Mouse (Mus musculus) CD4-positive, CD25-positive, alpha-beta regulatory T cell, adult 9 weeks (primary cell): ENCODE results near the gene B3gnt3. TPM values are rescaled to one million over a fixed set of nuclear protein-coding genes. Genes with fewer than 3 reads are reported as not detected.

Experiments
- polyA plus RNA-seq: library from polyadenylated mRNA; unstranded; fragments of 100-300 nt; shearing (Covaris generic); gene quantifications from one replicate; pipeline ENCODE4 v1.2.1, GENCODE M21; 2017

The B3gnt3 gene
- polyA plus RNA-seq, result 5.7 TPM

DNA sequence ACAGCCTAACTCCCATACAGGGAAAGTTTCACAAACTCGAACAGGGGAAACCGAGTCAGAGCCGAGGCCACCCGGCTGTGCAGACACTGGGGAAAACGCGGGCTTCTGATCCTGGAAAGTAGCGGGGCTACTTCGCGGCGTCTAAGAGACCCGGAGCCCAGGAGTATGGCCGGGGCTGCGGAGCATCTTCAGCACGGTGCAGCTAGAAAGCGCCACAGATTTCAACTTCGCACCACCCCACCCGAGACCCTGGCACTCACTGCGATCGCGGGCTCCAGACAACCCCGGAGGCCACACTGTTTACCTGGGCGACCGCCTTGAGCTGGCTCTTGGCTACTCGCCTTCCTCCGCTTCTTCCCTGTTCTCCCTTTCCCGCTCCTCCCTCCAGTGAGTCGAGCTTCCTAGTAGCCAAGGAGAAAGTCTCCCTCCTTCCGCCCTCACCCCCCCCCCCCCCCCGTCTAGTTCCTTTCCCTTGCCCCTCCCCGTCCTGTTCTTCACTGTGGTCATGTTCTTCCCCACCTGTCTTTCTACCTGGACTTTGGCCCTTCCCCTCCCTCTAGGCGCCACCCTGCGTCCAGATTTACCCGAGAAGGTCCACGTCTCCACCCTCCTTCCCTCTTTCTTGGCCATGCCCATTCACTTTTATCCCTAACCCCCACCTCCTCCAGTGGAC, at the start of gene B3gnt3:
Gene B3gnt3, minus strand, starts transcription at position 376 of the 673 bp plus-strand sequence.

DNA sequence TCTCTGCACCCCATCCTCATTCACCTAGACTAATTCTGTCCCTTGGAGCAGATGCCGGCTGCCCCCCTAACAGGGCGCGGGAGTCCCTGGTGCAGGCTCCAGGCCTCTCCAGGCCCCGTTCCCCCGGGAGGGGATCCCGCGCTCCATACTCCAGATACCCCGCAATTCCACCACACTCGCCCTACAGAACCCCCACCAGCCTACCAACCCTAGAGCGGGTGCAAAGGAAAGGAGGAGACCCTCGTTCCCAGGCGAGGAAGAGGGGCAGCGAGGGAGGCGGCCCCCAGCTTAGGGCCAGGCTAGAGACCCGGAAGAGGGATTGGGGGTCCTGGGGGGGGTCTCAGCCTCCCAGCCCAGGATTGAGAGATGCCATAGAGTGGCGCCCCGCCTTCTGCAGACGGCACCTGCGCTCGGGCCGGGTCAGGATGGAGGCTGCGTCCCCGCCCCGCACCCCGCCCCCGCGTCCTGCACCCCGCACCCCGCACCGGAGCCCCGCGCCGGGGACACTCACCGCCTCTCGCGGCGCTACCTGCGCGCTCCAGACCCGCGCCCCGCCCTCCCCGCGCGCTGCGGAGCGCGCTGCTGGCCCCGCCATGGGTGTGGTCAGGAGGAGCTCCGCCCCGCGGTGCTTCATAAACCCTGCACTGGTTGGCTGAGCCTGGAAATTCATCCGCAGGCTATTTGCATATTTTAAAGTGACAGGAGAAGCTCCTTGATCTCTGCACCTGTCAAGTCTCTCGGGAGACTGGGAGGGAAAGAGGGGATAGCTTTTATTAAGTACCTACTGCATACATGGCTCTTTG, 23.7 kb upstream of the B3gnt3 start, which contains the start of gene Fcho1:
Gene Fcho1, minus strand, starts transcription at position 595 of the 803 bp plus-strand sequence.

DNA sequence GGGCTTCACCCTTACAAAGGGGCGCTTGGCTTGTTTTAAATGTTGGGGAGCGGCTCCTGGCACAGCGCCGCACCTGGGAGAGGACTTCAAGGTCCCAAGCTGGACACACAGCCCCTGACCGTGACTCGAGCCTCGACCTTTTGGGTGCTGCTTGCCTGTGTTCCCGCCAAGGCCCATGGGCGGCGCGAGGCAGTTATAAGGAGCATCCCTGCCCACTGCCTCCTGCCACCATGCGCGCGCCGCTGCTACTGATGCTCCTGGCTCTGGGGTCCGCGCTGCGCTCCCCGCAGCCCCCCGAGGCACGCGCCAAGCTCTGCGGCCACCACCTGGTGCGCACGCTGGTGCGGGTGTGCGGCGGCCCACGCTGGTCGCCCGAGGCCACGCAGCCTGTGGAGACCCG, 12.6 kb downstream of the B3gnt3 start, which contains the start of gene Insl3:
Gene Insl3, plus strand, starts transcription at position 187 of the 400 bp plus-strand sequence.

GRCm38 (mm10) chr8:71676020-71676741, 25.4 kb downstream of the B3gnt3 start, which contains the start of gene Jak3:
TSS of gene Jak3 (plus strand) at chr8:71676296.

DNA sequence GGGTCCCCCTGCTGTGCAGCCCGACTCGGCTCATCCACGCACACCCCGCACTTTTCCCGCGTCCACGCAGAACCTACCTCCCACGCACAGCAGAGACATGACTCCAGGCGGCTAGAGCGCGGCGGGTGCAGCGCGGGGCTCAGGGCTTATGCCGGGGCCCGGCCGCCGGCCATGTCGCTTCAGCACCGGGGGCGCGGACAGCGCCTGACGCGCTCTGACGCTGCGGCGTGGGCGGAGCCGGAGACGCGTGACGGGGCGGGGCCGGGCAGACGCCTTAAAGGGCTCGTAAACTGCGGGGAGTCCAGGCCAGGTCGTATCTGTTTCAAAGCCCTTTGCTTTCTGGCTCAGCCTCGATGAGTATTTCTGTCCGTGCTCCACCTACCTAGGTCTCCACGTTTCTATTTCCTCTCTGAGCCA, 30.0 kb downstream of the B3gnt3 start, which contains the start of gene Unc13a:
Gene Unc13a, minus strand, starts transcription at position 209 of the 417 bp plus-strand sequence.

Other genes with a start within 250 kb of the B3gnt3 start
- 73.3 TPM for gene Abhd8, start 238.1 kb downstream of the B3gnt3 start, polyA plus RNA-seq
- 93.2 TPM for gene Mrpl34, start 236.8 kb downstream of the B3gnt3 start, polyA plus RNA-seq
- gene Dda1, start 232.6 kb downstream of the B3gnt3 start, polyA plus RNA-seq, result 64.2 TPM
- gene Ano8, start 215.8 kb downstream of the B3gnt3 start, polyA plus RNA-seq, result 0.14 TPM
- 3.4 TPM for gene Gtpbp3, start 213.7 kb downstream of the B3gnt3 start, polyA plus RNA-seq
- gene Plvap, start 190.0 kb downstream of the B3gnt3 start, polyA plus RNA-seq, result not detected
- gene Ccdc194, start 176.1 kb downstream of the B3gnt3 start, polyA plus RNA-seq, result not detected
- 173 TPM for gene Bst2, start 164.3 kb downstream of the B3gnt3 start, polyA plus RNA-seq
- gene Mvb12a, start 158.9 kb downstream of the B3gnt3 start, polyA plus RNA-seq, result 55.1 TPM
- gene Tmem221, start 142.9 kb downstream of the B3gnt3 start, polyA plus RNA-seq, result 0.40 TPM
- gene Nxnl1, start 135.2 kb downstream of the B3gnt3 start, polyA plus RNA-seq, result 0.12 TPM
- gene Slc27a1, start 132.9 kb downstream of the B3gnt3 start, polyA plus RNA-seq, result 12.4 TPM
- gene Pgls, start 109.6 kb downstream of the B3gnt3 start, polyA plus RNA-seq, result 21.4 TPM
- gene Fam129c, start 104.1 kb downstream of the B3gnt3 start, polyA plus RNA-seq, result 2.2 TPM
- gene Colgalt1, start 90.8 kb downstream of the B3gnt3 start, polyA plus RNA-seq, result 4.4 TPM
- gene Unc13a, start 30.0 kb downstream of the B3gnt3 start, polyA plus RNA-seq, result 0.86 TPM
- 86.8 TPM for gene Jak3, start 25.5 kb downstream of the B3gnt3 start, polyA plus RNA-seq
- gene Insl3, start 12.6 kb downstream of the B3gnt3 start, polyA plus RNA-seq, result 15.2 TPM
- gene Fcho1, start 23.9 kb upstream of the B3gnt3 start, polyA plus RNA-seq, result 256 TPM
- gene Zfp709, start 180.2 kb upstream of the B3gnt3 start, polyA plus RNA-seq, result 13.0 TPM
- gene Zfp882, start 206.8 kb upstream of the B3gnt3 start, polyA plus RNA-seq, result 7.9 TPM
- gene Zfp617, start 206.8 kb upstream of the B3gnt3 start, polyA plus RNA-seq, result 20.8 TPM
- gene Zfp961, start 249.2 kb upstream of the B3gnt3 start, polyA plus RNA-seq, result 29.6 TPM